Mouse (Mus musculus) lung, postnatal 14 days (tissue): ENCODE results near the gene Btg1-ps1.
A peak's percentile ranks its signal among the peaks of the same experiment; 100 is the strongest.
"Not testable (repeated sequence)": the region's sequence is repeated elsewhere in the genome, so short reads cannot be mapped to it uniquely, and the experiment has no call there.

Experiments used
- DNase-seq: peaks from one replicate; pipeline ENCODE4 v3.0.0; 2021

Btg1-ps1 gene

DNA sequence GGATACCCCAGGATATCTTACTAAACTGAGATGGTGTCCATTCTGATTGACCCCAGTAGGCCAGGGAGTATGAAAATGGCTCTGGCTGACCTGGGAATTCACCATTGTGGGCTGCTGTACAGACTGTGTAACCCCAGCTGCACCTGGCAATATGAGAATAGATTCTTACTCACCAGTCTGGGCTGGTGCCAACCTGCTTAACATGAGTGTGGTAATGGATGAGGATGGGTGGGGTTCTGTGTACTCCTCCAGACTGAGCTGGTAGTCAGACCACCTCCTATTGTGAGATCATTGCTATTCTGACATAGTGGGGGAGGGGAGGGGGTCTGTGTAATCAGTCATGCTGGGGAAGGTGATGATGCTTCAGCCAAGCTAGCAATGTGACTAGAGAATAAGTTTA is at the start of gene Btg1-ps1:
Btg1-ps1 (minus strand) TSS at position 219 of the 400 bp plus-strand sequence.
- not testable (repeated sequence) for DNase-seq

DNA sequence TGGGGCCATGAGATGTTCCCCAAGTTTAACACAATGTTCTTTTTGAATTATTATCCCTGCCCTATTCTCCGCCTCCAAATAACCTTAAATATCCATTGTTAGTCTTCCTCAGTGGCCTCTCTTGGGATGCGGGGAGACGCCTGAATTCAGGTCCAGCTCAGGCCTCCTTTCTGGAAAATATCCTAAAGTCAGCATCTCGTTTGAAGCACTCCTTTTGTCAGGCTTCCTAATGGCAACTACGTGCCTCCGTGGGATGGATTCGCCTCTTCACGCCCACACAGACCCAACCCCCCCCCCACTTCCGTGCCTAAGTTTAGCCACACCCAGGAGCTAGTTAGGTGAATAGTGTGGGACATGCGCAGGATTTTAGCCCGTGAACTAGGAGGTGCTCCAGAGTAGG is 47.6 kb upstream of the Btg1-ps1 start, which contains the start of gene Rhox10:
Rhox10 (plus strand) TSS at position 301 of the 400 bp plus-strand sequence.
- no peak for DNase-seq

DNA sequence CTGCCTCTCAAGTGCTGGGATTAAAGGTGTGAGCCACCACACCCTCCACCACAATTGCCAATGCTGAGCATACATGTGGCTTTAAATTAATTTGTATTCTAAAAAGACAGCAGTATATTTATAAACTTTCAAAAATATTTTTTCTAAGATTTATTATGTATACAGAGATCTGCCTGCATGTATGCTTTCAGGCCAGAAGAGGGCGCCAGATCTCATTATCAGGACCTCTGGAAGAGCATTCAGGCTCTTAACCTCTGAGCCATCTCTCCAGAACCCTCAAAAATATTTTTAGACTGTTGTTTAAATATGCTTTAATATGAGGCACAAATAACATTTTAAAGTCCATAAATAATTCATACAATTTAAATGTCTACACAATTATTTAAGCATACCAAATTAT is 42.9 kb upstream of the Btg1-ps1 start:
- DNase-seq = peak; percentile 2

DNA sequence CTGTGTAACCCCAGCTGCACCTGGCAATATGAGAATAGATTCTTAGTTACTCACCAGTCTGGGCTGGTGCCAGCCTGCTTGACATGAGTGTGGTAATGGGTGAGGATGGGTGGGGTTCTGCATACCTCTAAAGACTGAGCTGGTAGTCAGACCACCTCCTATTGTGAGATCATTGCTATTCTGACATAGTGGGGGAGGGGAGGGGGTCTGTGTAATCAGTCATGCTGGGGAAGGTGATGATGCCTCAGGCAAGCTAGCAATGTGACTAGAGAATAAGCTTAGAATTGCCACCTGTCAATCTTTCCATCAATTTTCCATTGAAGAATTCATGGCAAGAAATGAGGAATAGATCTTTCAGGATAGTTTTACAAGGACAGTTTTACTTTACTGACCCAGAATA is 24.4 kb upstream of the Btg1-ps1 start, which contains the start of gene Btg1-ps2:
Btg1-ps2 (minus strand) TSS at position 101 of the 400 bp plus-strand sequence.
- DNase-seq = not testable (repeated sequence)

DNA sequence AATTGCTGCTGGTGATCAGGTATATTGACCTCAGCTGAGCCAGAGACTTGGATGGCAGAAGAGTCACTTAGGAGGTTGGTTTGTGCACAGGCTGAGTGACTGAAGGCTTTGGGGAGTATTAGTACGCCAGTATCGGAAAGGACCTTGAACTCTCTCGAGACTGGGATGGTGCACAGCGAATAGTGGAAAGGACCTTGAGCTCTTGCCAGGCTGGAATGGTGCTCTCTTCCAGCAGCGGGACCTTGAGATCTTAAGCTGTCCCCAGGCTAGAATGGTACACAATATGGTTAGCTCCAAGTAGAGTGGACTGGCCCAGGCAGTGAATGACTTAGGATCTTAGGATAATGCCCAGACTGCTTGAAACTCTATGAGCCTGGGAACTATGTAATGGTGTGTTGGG is 21.1 kb upstream of the Btg1-ps1 start:
- no peak for DNase-seq

DNA sequence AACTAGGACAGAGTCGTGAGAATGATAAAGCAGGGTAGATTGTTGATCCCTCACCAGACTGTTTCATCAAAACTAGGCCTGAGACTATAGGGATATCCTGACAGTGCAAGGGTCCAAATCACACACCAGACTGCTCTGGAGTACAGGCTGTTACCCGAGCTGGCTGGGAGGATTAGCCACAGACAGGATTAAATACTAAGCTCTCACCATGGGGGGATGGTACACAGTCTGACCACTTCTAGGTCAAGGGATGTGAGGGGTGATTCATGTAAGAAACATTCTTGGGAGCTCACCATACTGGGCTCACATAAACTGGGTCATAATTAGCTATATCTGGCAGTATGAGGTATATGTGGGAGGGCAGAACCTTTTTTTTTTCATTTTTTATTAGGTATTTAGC is 15.2 kb upstream of the Btg1-ps1 start:
- no peak for DNase-seq

DNA sequence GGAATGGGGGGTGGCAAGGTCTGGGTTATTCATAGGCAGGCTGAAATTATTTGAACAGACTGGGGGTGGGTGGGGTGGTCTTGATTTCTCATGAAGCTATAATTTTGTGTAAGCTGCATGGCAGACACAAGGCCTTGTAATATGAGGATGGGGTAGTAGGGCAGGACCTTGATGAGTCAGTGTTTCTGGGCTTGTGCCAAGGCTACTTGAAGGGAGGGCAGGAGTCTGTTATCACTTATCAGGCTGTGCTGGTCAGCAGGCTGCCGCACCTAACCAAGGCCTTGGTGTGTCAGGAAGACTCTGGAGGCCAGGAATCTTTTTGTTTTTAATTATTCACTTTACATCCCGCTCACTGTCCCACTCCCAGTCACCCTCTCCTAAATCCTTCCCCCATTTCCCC is 9.9 kb downstream of the Btg1-ps1 start:
- no peak for DNase-seq
